Mouse (Mus musculus) limb, embryonic 14.5 days (tissue): ENCODE data around the gene Zfp628. TPM values are rescaled to one million over a fixed set of nuclear protein-coding genes. Genes with fewer than 3 reads are reported as not detected.

ENCODE experiments used
- ATAC-seq: fragments of 200-750 bp; cut with Nextera tagmentation; 2 replicates; pipeline ENCODE4 v1.8.0; 2017; ENCODE audit warnings: low read depth, moderate number of reproducible peaks, moderate TSS enrichment; ENCODE audit not compliant: low FRiP score
- DNase-seq: peaks from one replicate; pipeline ENCODE4 v3.0.0-alpha.2; 2015; ENCODE audit warnings: low spot score
- H3K27ac ChIP-seq: fragments of 300-500 bp; sonication (generic); replicated peaks from 2 replicates; pipeline ENCODE4 v1.5.1; 2014; ENCODE audit warnings: low read depth, mild to moderate bottlenecking, low read length, moderate library complexity, mixed read lengths
- H3K27me3 ChIP-seq: fragments of 300-500 bp; sonication (generic); 2 replicates; pipeline ENCODE4 v1.6.1; 2014; ENCODE audit warnings: low read length, mixed read lengths; ENCODE audit not compliant: control insufficient read depth, insufficient read depth
- H3K36me3 ChIP-seq: fragments of 300-500 bp; sonication (generic); 2 replicates; pipeline ENCODE4 v1.6.1; 2014; ENCODE audit warnings: mild to moderate bottlenecking, low read length, moderate library complexity, mixed read lengths; ENCODE audit not compliant: control insufficient read depth, insufficient read depth
- H3K4me1 ChIP-seq: fragments of 300-500 bp; sonication (generic); 2 replicates; pipeline ENCODE4 v1.6.1; 2014; ENCODE audit warnings: antibody characterized with exemption, low read length, mixed read lengths; ENCODE audit not compliant: control insufficient read depth, insufficient read depth
- H3K4me2 ChIP-seq: fragments of 300-500 bp; sonication (generic); replicated peaks from 2 replicates; pipeline ENCODE4 v1.6.1; 2014; ENCODE audit warnings: low read depth, mild to moderate bottlenecking, low read length, moderate library complexity; ENCODE audit not compliant: severe bottlenecking
- H3K4me3 ChIP-seq: fragments of 300-500 bp; sonication (generic); replicated peaks from 2 replicates; pipeline ENCODE4 v1.5.1; 2014; ENCODE audit warnings: low read length
- H3K9ac ChIP-seq: fragments of 300-500 bp; sonication (generic); 2 replicates; pipeline ENCODE4 v1.6.1; 2014; ENCODE audit warnings: mild to moderate bottlenecking, low read depth, low read length, moderate library complexity; ENCODE audit not compliant: severe bottlenecking
- H3K9me3 ChIP-seq: fragments of 300-500 bp; sonication (generic); 2 replicates; pipeline ENCODE4 v1.6.1; 2016; ENCODE audit warnings: low read length; ENCODE audit not compliant: control insufficient read depth
- POLR2A ChIP-seq: fragments of 200-500 bp; IDR thresholded peaks from 2 replicates; pipeline ENCODE4 v1.8.0; 2012; ENCODE audit warnings: inconsistent platforms, mild to moderate bottlenecking, moderate library complexity, borderline replicate concordance; ENCODE audit not compliant: insufficient read depth, insufficient read length; ENCODE audit errors: extremely low read depth
- WGBS: fragments of 180-500 bp; shearing (Covaris S2); extraction: QIAGEN DNeasy Blood & Tissue Kit; methylation state at CpG from one replicate; pipeline ENCODE4 v1.1.7; 2014; 5-methylcytosine and 5-hydroxymethylcytosine counted together
- polyA plus RNA-seq, 2 experiments: library from polyadenylated mRNA; depleted of rRNA in 1 of 2; stranded (reverse) in 1 of 2; unstranded in 1 of 2; fragments of >200 nt; fragmentation: Nextera tagmentation in 1 of 2; extraction: Ambion mirVana in 1 of 2; gene quantifications; 2 replicates each; pipeline versions ENCODE4 v1.2.1 to v1.2.3; 2012 to 2014

Zfp628 gene
- polyA plus RNA-seq, 2 experiments = 4.0 to 13.4 TPM

- 77% methylated on average over 10 of the region's 10 CpGs for WGBS
- H3K27ac ChIP-seq = no peak overlapping the region
These were observed 42.3 kb downstream of the Zfp628 start for GRCm38 (mm10) chr7:4957361-4957760.

GRCm38 (mm10) chr7:4963527-4963926, 48.5 kb downstream of the Zfp628 start:
- no peak overlapping the region for H3K27ac ChIP-seq
- DNase-seq = no peak

More at GRCm38 (mm10) chr7:4957361-4957760, 42.3 kb downstream of the Zfp628 start:
- Histone ChIP-seq H3K4me3 (no peak overlapping the region), H3K4me1 (no peaks in the 10 kb centered on the region), H3K27me3 (no peaks in the 10 kb centered on the region), H3K36me3 (no peaks in the 10 kb centered on the region), H3K4me2 (no peak overlapping the region), H3K9me3 (no peaks in the 10 kb centered on the region), H3K9ac (no peak overlapping the region)
- DNase-seq (no peak), ATAC-seq (no peak)
- TF ChIP-seq POLR2A = no peak

GRCm38 (mm10) chr7:4964272-4964671, 49.3 kb downstream of the Zfp628 start, which contains the start of gene Sbk2:
Gene Sbk2, minus strand, starts transcription at chr7:4964406.
- no peak within 1 kb of the TSS for H3K9ac ChIP-seq
- H3K4me1 ChIP-seq = no peaks in the 10 kb centered on the region
- H3K27me3 ChIP-seq = no peaks in the 10 kb centered on the region
- DNase-seq (peak; percentile 77), ATAC-seq (peak; percentile 87)
- H3K4me2 ChIP-seq = no peak within 1 kb of the TSS
- no peaks in the 10 kb centered on the region for H3K9me3 ChIP-seq
- H3K4me3 ChIP-seq = no peak within 1 kb of the TSS
- 1% methylated on average over 10 of the region's 10 CpGs for WGBS
- H3K36me3 ChIP-seq = no peaks in the 10 kb centered on the region
- no peak for TF ChIP-seq POLR2A
- H3K27ac ChIP-seq = no peak within 1 kb of the TSS

More at GRCm38 (mm10) chr7:4963527-4963926, 48.5 kb downstream of the Zfp628 start:
- no peak overlapping the region for H3K4me3 ChIP-seq
- no peaks in the 10 kb centered on the region for H3K4me1 ChIP-seq
- H3K9me3 ChIP-seq = no peaks in the 10 kb centered on the region
- H3K36me3 ChIP-seq = no peaks in the 10 kb centered on the region
- WGBS = 71% methylated on average over 5 of the region's 5 CpGs
- no peak overlapping the region for H3K4me2 ChIP-seq
- no peak for TF ChIP-seq POLR2A
- H3K27me3 ChIP-seq = no peaks in the 10 kb centered on the region
- H3K9ac ChIP-seq = no peak overlapping the region
- ATAC-seq = no peak

- Histone ChIP-seq H3K27me3 (no peaks in the 10 kb centered on the region), H3K4me1 (no peaks in the 10 kb centered on the region), H3K9me3 (no peaks in the 10 kb centered on the region), H3K27ac (no peak overlapping the region), H3K36me3 (no peaks in the 10 kb centered on the region), H3K4me2 (no peak overlapping the region), H3K4me3 (no peak overlapping the region), H3K9ac (no peak overlapping the region)
- DNase-seq (no peak), ATAC-seq (no peak)
- TF ChIP-seq POLR2A = no peak
- WGBS = 76% methylated on average over 5 of the region's 5 CpGs
These were observed 50.0 kb downstream of the Zfp628 start for GRCm38 (mm10) chr7:4964988-4965387.

- no peak for TF ChIP-seq POLR2A
- Histone ChIP-seq H3K9me3 (no peaks in the 10 kb centered on the region), H3K27ac (no peak within 1 kb of the TSS), H3K9ac (no peak within 1 kb of the TSS), H3K27me3 (no peaks in the 10 kb centered on the region), H3K4me2 (no peak within 1 kb of the TSS), H3K4me1 (no peaks in the 10 kb centered on the region), H3K4me3 (no peak within 1 kb of the TSS), H3K36me3 (no peaks in the 10 kb centered on the region)
- DNase-seq = no peak
- ATAC-seq = no peak
- 37% methylated on average over 6 of the region's 6 CpGs for WGBS
These were observed 56.1 kb downstream of the Zfp628 start, which contains the start of gene Sbk3 for GRCm38 (mm10) chr7:4971068-4971467. Gene Sbk3, minus strand, starts transcription at chr7:4971168.

Other genes with a start within 250 kb of the Zfp628 start
Only the 30 nearest of the 33 such genes appear.
- gene Tmem150b, start 190.0 kb upstream of the Zfp628 start, polyA plus RNA-seq (2012; rRNA removed) = 0.17 and 0.24 TPM in 2 replicates
- gene Tmem150b, start 190.0 kb upstream of the Zfp628 start, polyA plus RNA-seq (2014; fragmentation: Nextera tagmentation; extraction: Ambion mirVana) = 0.17 and 0.46 TPM in 2 replicates
- gene Kmt5c, start 175.1 kb upstream of the Zfp628 start, polyA plus RNA-seq (2012; rRNA removed) = 161 and 223 TPM in 2 replicates
- 44.4 and 51.2 TPM in 2 replicates for gene Kmt5c, start 175.1 kb upstream of the Zfp628 start, polyA plus RNA-seq (2014; fragmentation: Nextera tagmentation; extraction: Ambion mirVana)
- 91.7 and 127 TPM in 2 replicates for gene Cox6b2, start 162.1 kb upstream of the Zfp628 start, polyA plus RNA-seq (2012; rRNA removed)
- gene Cox6b2, start 162.1 kb upstream of the Zfp628 start, polyA plus RNA-seq (2014; fragmentation: Nextera tagmentation; extraction: Ambion mirVana) = 44.7 and 48.9 TPM in 2 replicates
- gene Fam71e2, start 143.9 kb upstream of the Zfp628 start, polyA plus RNA-seq (2012; rRNA removed) = 0.03 TPM in 1 of 2 replicates, not detected in the other
- gene Fam71e2, start 143.9 kb upstream of the Zfp628 start, polyA plus RNA-seq (2014; fragmentation: Nextera tagmentation; extraction: Ambion mirVana) = not detected in 2 replicates
- gene Il11, start 132.4 kb upstream of the Zfp628 start, polyA plus RNA-seq (2012; rRNA removed) = 0.33 and 0.63 TPM in 2 replicates
- 0.22 TPM in 1 of 2 replicates, not detected in the other for gene Il11, start 132.4 kb upstream of the Zfp628 start, polyA plus RNA-seq (2014; fragmentation: Nextera tagmentation; extraction: Ambion mirVana)
- gene Tmem190, start 132.3 kb upstream of the Zfp628 start, polyA plus RNA-seq (2012; rRNA removed) = not detected in 2 replicates
- not detected in 2 replicates for gene Tmem190, start 132.3 kb upstream of the Zfp628 start, polyA plus RNA-seq (2014; fragmentation: Nextera tagmentation; extraction: Ambion mirVana)
- 10.1 and 15.2 TPM in 2 replicates for gene Tmem238, start 125.6 kb upstream of the Zfp628 start, polyA plus RNA-seq (2012; rRNA removed)
- 8.1 and 9.6 TPM in 2 replicates for gene Tmem238, start 125.6 kb upstream of the Zfp628 start, polyA plus RNA-seq (2014; fragmentation: Nextera tagmentation; extraction: Ambion mirVana)
- 486 and 665 TPM in 2 replicates for gene Rpl28, start 122.3 kb upstream of the Zfp628 start, polyA plus RNA-seq (2012; rRNA removed)
- gene Rpl28, start 122.3 kb upstream of the Zfp628 start, polyA plus RNA-seq (2014; fragmentation: Nextera tagmentation; extraction: Ambion mirVana) = 253 and 275 TPM in 2 replicates
- gene Ube2s, start 102.6 kb upstream of the Zfp628 start, polyA plus RNA-seq (2012; rRNA removed) = 515 and 618 TPM in 2 replicates
- 366 and 368 TPM in 2 replicates for gene Ube2s, start 102.6 kb upstream of the Zfp628 start, polyA plus RNA-seq (2014; fragmentation: Nextera tagmentation; extraction: Ambion mirVana)
- 4.2 and 5.1 TPM in 2 replicates for gene Shisa7, start 70.5 kb upstream of the Zfp628 start, polyA plus RNA-seq (2012; rRNA removed)
- gene Shisa7, start 70.5 kb upstream of the Zfp628 start, polyA plus RNA-seq (2014; fragmentation: Nextera tagmentation; extraction: Ambion mirVana) = 0.43 and 0.54 TPM in 2 replicates
- gene Isoc2b, start 45.0 kb upstream of the Zfp628 start, polyA plus RNA-seq (2012; rRNA removed) = 7.4 and 11.0 TPM in 2 replicates
- 9.7 and 9.9 TPM in 2 replicates for gene Isoc2b, start 45.0 kb upstream of the Zfp628 start, polyA plus RNA-seq (2014; fragmentation: Nextera tagmentation; extraction: Ambion mirVana)
- gene Isoc2a, start 38.1 kb upstream of the Zfp628 start, polyA plus RNA-seq (2012; rRNA removed) = 13.6 and 16.7 TPM in 2 replicates
- 1.1 and 1.3 TPM in 2 replicates for gene Isoc2a, start 38.1 kb upstream of the Zfp628 start, polyA plus RNA-seq (2014; fragmentation: Nextera tagmentation; extraction: Ambion mirVana)
- 0.15 and 0.22 TPM in 2 replicates for gene Gm36210, start 8.7 kb upstream of the Zfp628 start, polyA plus RNA-seq (2012; rRNA removed)
- gene Gm36210, start 8.7 kb upstream of the Zfp628 start, polyA plus RNA-seq (2014; fragmentation: Nextera tagmentation; extraction: Ambion mirVana) = not detected in 2 replicates
- 7.6 and 10.0 TPM in 2 replicates for gene Nat14, start 6.8 kb downstream of the Zfp628 start, polyA plus RNA-seq (2012; rRNA removed)
- 0.92 and 1.9 TPM in 2 replicates for gene Nat14, start 6.8 kb downstream of the Zfp628 start, polyA plus RNA-seq (2014; fragmentation: Nextera tagmentation; extraction: Ambion mirVana)
- 38.1 and 48.4 TPM in 2 replicates for gene Ssc5d, start 10.6 kb downstream of the Zfp628 start, polyA plus RNA-seq (2012; rRNA removed)
- 13.2 and 13.6 TPM in 2 replicates for gene Ssc5d, start 10.6 kb downstream of the Zfp628 start, polyA plus RNA-seq (2014; fragmentation: Nextera tagmentation; extraction: Ambion mirVana)
- 0.45 and 0.74 TPM in 2 replicates for gene Sbk2, start 49.2 kb downstream of the Zfp628 start, polyA plus RNA-seq (2012; rRNA removed)
- gene Sbk2, start 49.2 kb downstream of the Zfp628 start, polyA plus RNA-seq (2014; fragmentation: Nextera tagmentation; extraction: Ambion mirVana) = 0.37 and 1.1 TPM in 2 replicates
- 0.15 and 0.28 TPM in 2 replicates for gene Sbk3, start 56.0 kb downstream of the Zfp628 start, polyA plus RNA-seq (2012; rRNA removed)
- 0.06 and 0.12 TPM in 2 replicates for gene Sbk3, start 56.0 kb downstream of the Zfp628 start, polyA plus RNA-seq (2014; fragmentation: Nextera tagmentation; extraction: Ambion mirVana)
- gene Zfp579, start 80.9 kb downstream of the Zfp628 start, polyA plus RNA-seq (2012; rRNA removed) = 97.6 and 196 TPM in 2 replicates
- 30.3 and 39.0 TPM in 2 replicates for gene Zfp579, start 80.9 kb downstream of the Zfp628 start, polyA plus RNA-seq (2014; fragmentation: Nextera tagmentation; extraction: Ambion mirVana)
- gene Zfp524, start 99.2 kb downstream of the Zfp628 start, polyA plus RNA-seq (2012; rRNA removed) = 17.0 and 20.9 TPM in 2 replicates
- gene Zfp524, start 99.2 kb downstream of the Zfp628 start, polyA plus RNA-seq (2014; fragmentation: Nextera tagmentation; extraction: Ambion mirVana) = 12.1 and 16.7 TPM in 2 replicates
- gene Fiz1, start 99.5 kb downstream of the Zfp628 start, polyA plus RNA-seq (2012; rRNA removed) = 42.4 and 50.8 TPM in 2 replicates
- gene Fiz1, start 99.5 kb downstream of the Zfp628 start, polyA plus RNA-seq (2014; fragmentation: Nextera tagmentation; extraction: Ambion mirVana) = 37.5 and 42.0 TPM in 2 replicates
- not detected in 2 replicates for gene Gm44973, start 100.3 kb downstream of the Zfp628 start, polyA plus RNA-seq (2012; rRNA removed)
- 0.57 and 1.9 TPM in 2 replicates for gene Gm44973, start 100.3 kb downstream of the Zfp628 start, polyA plus RNA-seq (2014; fragmentation: Nextera tagmentation; extraction: Ambion mirVana)
- 53.2 and 72.3 TPM in 2 replicates for gene Zfp865, start 105.2 kb downstream of the Zfp628 start, polyA plus RNA-seq (2012; rRNA removed)
- 6.6 and 7.8 TPM in 2 replicates for gene Zfp865, start 105.2 kb downstream of the Zfp628 start, polyA plus RNA-seq (2014; fragmentation: Nextera tagmentation; extraction: Ambion mirVana)
- 48.1 and 49.4 TPM in 2 replicates for gene Ccdc106, start 105.3 kb downstream of the Zfp628 start, polyA plus RNA-seq (2012; rRNA removed)
- 36.7 and 37.3 TPM in 2 replicates for gene Ccdc106, start 105.3 kb downstream of the Zfp628 start, polyA plus RNA-seq (2014; fragmentation: Nextera tagmentation; extraction: Ambion mirVana)
- not detected in 2 replicates for gene 4632433K11Rik, start 118.9 kb downstream of the Zfp628 start, polyA plus RNA-seq (2012; rRNA removed)
- gene 4632433K11Rik, start 118.9 kb downstream of the Zfp628 start, polyA plus RNA-seq (2014; fragmentation: Nextera tagmentation; extraction: Ambion mirVana) = not detected in 2 replicates
- 6.5 and 6.8 TPM in 2 replicates for gene Zfp784, start 123.2 kb downstream of the Zfp628 start, polyA plus RNA-seq (2012; rRNA removed)
- gene Zfp784, start 123.2 kb downstream of the Zfp628 start, polyA plus RNA-seq (2014; fragmentation: Nextera tagmentation; extraction: Ambion mirVana) = 5.6 and 6.3 TPM in 2 replicates
- 49.7 and 70.4 TPM in 2 replicates for gene Zfp580, start 136.3 kb downstream of the Zfp628 start, polyA plus RNA-seq (2012; rRNA removed)
- 47.5 and 57.7 TPM in 2 replicates for gene Zfp580, start 136.3 kb downstream of the Zfp628 start, polyA plus RNA-seq (2014; fragmentation: Nextera tagmentation; extraction: Ambion mirVana)
- gene U2af2, start 146.9 kb downstream of the Zfp628 start, polyA plus RNA-seq (2012; rRNA removed) = 431 and 479 TPM in 2 replicates
- 123 and 128 TPM in 2 replicates for gene U2af2, start 146.9 kb downstream of the Zfp628 start, polyA plus RNA-seq (2014; fragmentation: Nextera tagmentation; extraction: Ambion mirVana)
- 119 and 144 TPM in 2 replicates for gene Epn1, start 165.0 kb downstream of the Zfp628 start, polyA plus RNA-seq (2012; rRNA removed)
- 69.1 and 76.2 TPM in 2 replicates for gene Epn1, start 165.0 kb downstream of the Zfp628 start, polyA plus RNA-seq (2014; fragmentation: Nextera tagmentation; extraction: Ambion mirVana)
- gene Rfpl4, start 201.7 kb downstream of the Zfp628 start, polyA plus RNA-seq (2012; rRNA removed) = not detected in 2 replicates
- not detected in 2 replicates for gene Rfpl4, start 201.7 kb downstream of the Zfp628 start, polyA plus RNA-seq (2014; fragmentation: Nextera tagmentation; extraction: Ambion mirVana)
- gene Rasl2-9, start 210.7 kb downstream of the Zfp628 start, polyA plus RNA-seq (2012; rRNA removed) = 0.20 and 0.34 TPM in 2 replicates
- gene Rasl2-9, start 210.7 kb downstream of the Zfp628 start, polyA plus RNA-seq (2014; fragmentation: Nextera tagmentation; extraction: Ambion mirVana) = 0.43 and 0.55 TPM in 2 replicates